Comparison of ENCODE assay signal across 8 mouse cellular contexts in genomic region chr17:37196845-37197724, GRCm38 (mm10). TPM values are rescaled to one million over a fixed set of nuclear protein-coding genes. Genes with fewer than 3 reads are reported as not detected.
A peak's percentile ranks its signal among the peaks of the same experiment; 100 is the strongest.
DNase-seq lines count a peak whose midpoint lies in the region; ATAC-seq and TF ChIP-seq lines count a peak whose summit lies in the region.

No protein-coding gene starts in this region.

- no peak for TF ChIP-seq POLR2A in ES-Bruce4 (IDR thresholded peaks at IDR 0.05; ENCODE audit: insufficient read depth, low read length)
- TF ChIP-seq POLR2A in limb, embryonic 14.5 days (IDR thresholded peaks at IDR 0.05; ENCODE audit: borderline replicate concordance, extremely low read depth, insufficient read depth, insufficient read length) = no peak

- peak overlapping the region; percentile 96 for H3K4me2 ChIP-seq in embryonic facial prominence, embryonic 12.5 days (replicated peaks)
- peak overlapping the region; percentile 98 for H3K4me2 ChIP-seq in limb, embryonic 14.5 days (replicated peaks; ENCODE audit: low read depth, low read length, severe bottlenecking)

- no peaks in the 10 kb centered on the region for H3K27me3 ChIP-seq in ES-Bruce4 (ENCODE audit: control insufficient read depth, insufficient read depth, low read length, poor library complexity, severe bottlenecking)
- peaks cover 37% of the 10 kb centered on the region for H3K27me3 ChIP-seq in embryonic facial prominence, embryonic 12.5 days
- H3K27me3 ChIP-seq in hindbrain, embryonic 10.5 days (ENCODE audit: insufficient read depth, poor library complexity, severe bottlenecking) = peaks cover 46% of the 10 kb centered on the region
- peaks cover 28% of the 10 kb centered on the region for H3K27me3 ChIP-seq in limb, embryonic 14.5 days (ENCODE audit: control insufficient read depth, insufficient read depth, low read length)

- TF ChIP-seq CTCF in ES-Bruce4 (IDR thresholded peaks at IDR 0.05; ENCODE audit: low read depth, low read length) = no peak

- peak overlapping the region; percentile 64 for H3K4me3 ChIP-seq in ES-Bruce4 (ENCODE audit: low read depth, low read length)
- H3K4me3 ChIP-seq in embryonic facial prominence, embryonic 12.5 days = peak overlapping the region; percentile 57
- H3K4me3 ChIP-seq in hindbrain, embryonic 10.5 days = peak overlapping the region; percentile 67
- peak overlapping the region; percentile 52 for H3K4me3 ChIP-seq in limb, embryonic 14.5 days (replicated peaks; ENCODE audit: low read length)

- peaks cover 6% of the 10 kb centered on the region for H3K4me1 ChIP-seq in ES-Bruce4 (ENCODE audit: control insufficient read depth, insufficient read depth, low read length)
- 0 out of 2 replicates have a peak, but pooled peaks cover 7% of the 10 kb centered on the region for H3K4me1 ChIP-seq in embryonic facial prominence, embryonic 12.5 days
- peaks cover 12% of the 10 kb centered on the region for H3K4me1 ChIP-seq in hindbrain, embryonic 10.5 days (replicated peaks)
- no peaks in the 10 kb centered on the region for H3K4me1 ChIP-seq in limb, embryonic 14.5 days (ENCODE audit: control insufficient read depth, insufficient read depth, low read length)

- no peak for ATAC-seq in cerebellum, adult (ENCODE audit: insufficient number of reproducible peaks, low FRiP score, low TSS enrichment)
- ATAC-seq in embryonic facial prominence, embryonic 12.5 days (ENCODE audit: insufficient number of reproducible peaks, insufficient read depth, low FRiP score, low TSS enrichment) = peak; percentile 85
- ATAC-seq in limb, embryonic 14.5 days (ENCODE audit: low FRiP score, low read depth) = peak; percentile 70

- no peaks in the 10 kb centered on the region for H3K36me3 ChIP-seq in ES-Bruce4 (ENCODE audit: control insufficient read depth, insufficient read depth, low read length, poor library complexity, severe bottlenecking)
- no peaks in the 10 kb centered on the region for H3K36me3 ChIP-seq in embryonic facial prominence, embryonic 12.5 days
- no peaks in the 10 kb centered on the region for H3K36me3 ChIP-seq in hindbrain, embryonic 10.5 days
- H3K36me3 ChIP-seq in limb, embryonic 14.5 days (ENCODE audit: control insufficient read depth, insufficient read depth, low read length) = no peaks in the 10 kb centered on the region

- peak; percentile 54; the same call in 1 of the 2 replicates for TF ChIP-seq EP300 in ES-Bruce4 (IDR thresholded peaks at IDR 0.05; ENCODE audit: insufficient read depth, low read depth, low read length)

- peak overlapping the region; percentile 47 for H3K27ac ChIP-seq in ES-Bruce4 (ENCODE audit: insufficient read depth, low read length)
- no peak overlapping the region for H3K27ac ChIP-seq in embryonic facial prominence, embryonic 12.5 days
- peak overlapping the region; percentile 72 for H3K27ac ChIP-seq in hindbrain, embryonic 10.5 days
- no peak overlapping the region for H3K27ac ChIP-seq in limb, embryonic 14.5 days (replicated peaks; ENCODE audit: low read depth, low read length)

- H3K9me3 ChIP-seq in ES-Bruce4 (replicated peaks; ENCODE audit: control insufficient read depth, insufficient read depth, low read length, poor library complexity, severe bottlenecking) = no peaks in the 10 kb centered on the region
- no peaks in the 10 kb centered on the region for H3K9me3 ChIP-seq in embryonic facial prominence, embryonic 12.5 days
- no peaks in the 10 kb centered on the region for H3K9me3 ChIP-seq in hindbrain, embryonic 10.5 days
- H3K9me3 ChIP-seq in limb, embryonic 14.5 days (ENCODE audit: control insufficient read depth, low read length) = no peaks in the 10 kb centered on the region

- H3K9ac ChIP-seq in ES-Bruce4 (ENCODE audit: low read depth, poor library complexity, severe bottlenecking) = peak overlapping the region; percentile 46
- peak overlapping the region; percentile 44; the same call in 1 of the 2 replicates for H3K9ac ChIP-seq in embryonic facial prominence, embryonic 12.5 days
- H3K9ac ChIP-seq in limb, embryonic 14.5 days (ENCODE audit: low read depth, low read length, severe bottlenecking) = peak overlapping the region; percentile 50

- under 1% methylated on average over 76 of the region's 77 CpGs for WGBS in embryonic facial prominence, embryonic 12.5 days
- under 1% methylated on average over 77 of the region's 77 CpGs for WGBS in hindbrain, embryonic 10.5 days
- 1% methylated on average over 75 of the region's 77 CpGs for WGBS in limb, embryonic 14.5 days

- DNase-seq in cerebellum, postnatal 36 days = peak; percentile 4 to 10
- DNase-seq in hindbrain, embryonic 10.5 days (ENCODE audit: low spot score) = peak; percentile 76
- DNase-seq in limb, embryonic 14.5 days (ENCODE audit: low spot score) = peak; percentile 16
- peak; percentile 65 for DNase-seq in retina, embryonic 14.5 days (ENCODE audit: low spot score)
- DNase-seq in spleen, adult 18-20 months = no peak

RNA-seq across cellular contexts. Expression of gene Ubd, which starts 3.4 kb away (rescaled TPM):
- polyA plus RNA-seq in ES-Bruce4 (2011; ENCODE audit: insufficient read depth, insufficient read length, low read depth, missing spikeins) = 56.7 and 70.8 TPM in 2 replicates
- polyA plus RNA-seq in embryonic facial prominence, embryonic 12.5 days (2016; fragmentation: Nextera tagmentation; extraction: Ambion mirVana) = 0.18 TPM in 1 of 2 replicates, not detected in the other
- polyA plus RNA-seq in hindbrain, embryonic 10.5 days (2016; fragmentation: Nextera tagmentation; extraction: Ambion mirVana) = not detected in 2 replicates
- not detected in 2 replicates for polyA plus RNA-seq in limb, embryonic 14.5 days (2012; rRNA removed)
- not detected in 2 replicates for polyA plus RNA-seq in limb, embryonic 14.5 days (2014; fragmentation: Nextera tagmentation; extraction: Ambion mirVana)

RNA-seq across cellular contexts. Expression of gene Olfr94, which starts 3.7 kb away (rescaled TPM):
- polyA plus RNA-seq in ES-Bruce4 (2011; ENCODE audit: insufficient read depth, insufficient read length, low read depth, missing spikeins) = 0.37 TPM in 1 of 2 replicates, not detected in the other
- polyA plus RNA-seq in embryonic facial prominence, embryonic 12.5 days (2016; fragmentation: Nextera tagmentation; extraction: Ambion mirVana) = 0.17 TPM in 1 of 2 replicates, not detected in the other
- not detected in 2 replicates for polyA plus RNA-seq in hindbrain, embryonic 10.5 days (2016; fragmentation: Nextera tagmentation; extraction: Ambion mirVana)
- polyA plus RNA-seq in limb, embryonic 14.5 days (2012; rRNA removed) = not detected in 2 replicates
- not detected in 2 replicates for polyA plus RNA-seq in limb, embryonic 14.5 days (2014; fragmentation: Nextera tagmentation; extraction: Ambion mirVana)

RNA-seq across cellular contexts. Expression of gene Olfr95, which starts 15.8 kb away (rescaled TPM):
- 0.12 TPM in 1 of 2 replicates, not detected in the other for polyA plus RNA-seq in ES-Bruce4 (2011; ENCODE audit: insufficient read depth, insufficient read length, low read depth, missing spikeins)
- polyA plus RNA-seq in embryonic facial prominence, embryonic 12.5 days (2016; fragmentation: Nextera tagmentation; extraction: Ambion mirVana) = not detected in 2 replicates
- polyA plus RNA-seq in hindbrain, embryonic 10.5 days (2016; fragmentation: Nextera tagmentation; extraction: Ambion mirVana) = not detected in 2 replicates
- polyA plus RNA-seq in limb, embryonic 14.5 days (2012; rRNA removed) = not detected in 2 replicates
- not detected in 2 replicates for polyA plus RNA-seq in limb, embryonic 14.5 days (2014; fragmentation: Nextera tagmentation; extraction: Ambion mirVana)

RNA-seq across cellular contexts. Expression of gene Olfr96, which starts 22.9 kb away (rescaled TPM):
- polyA plus RNA-seq in ES-Bruce4 (2011; ENCODE audit: insufficient read depth, insufficient read length, low read depth, missing spikeins) = not detected in 2 replicates
- polyA plus RNA-seq in embryonic facial prominence, embryonic 12.5 days (2016; fragmentation: Nextera tagmentation; extraction: Ambion mirVana) = not detected in 2 replicates
- not detected in 2 replicates for polyA plus RNA-seq in hindbrain, embryonic 10.5 days (2016; fragmentation: Nextera tagmentation; extraction: Ambion mirVana)
- not detected in 2 replicates for polyA plus RNA-seq in limb, embryonic 14.5 days (2012; rRNA removed)
- polyA plus RNA-seq in limb, embryonic 14.5 days (2014; fragmentation: Nextera tagmentation; extraction: Ambion mirVana) = not detected in 2 replicates

RNA-seq across cellular contexts. Expression of gene Olfr93, which starts 35.8 kb away (rescaled TPM):
- 0.57 and 1.1 TPM in 2 replicates for polyA plus RNA-seq in ES-Bruce4 (2011; ENCODE audit: insufficient read depth, insufficient read length, low read depth, missing spikeins)
- not detected in 2 replicates for polyA plus RNA-seq in embryonic facial prominence, embryonic 12.5 days (2016; fragmentation: Nextera tagmentation; extraction: Ambion mirVana)
- not detected in 2 replicates for polyA plus RNA-seq in hindbrain, embryonic 10.5 days (2016; fragmentation: Nextera tagmentation; extraction: Ambion mirVana)
- not detected in 2 replicates for polyA plus RNA-seq in limb, embryonic 14.5 days (2012; rRNA removed)
- not detected in 2 replicates for polyA plus RNA-seq in limb, embryonic 14.5 days (2014; fragmentation: Nextera tagmentation; extraction: Ambion mirVana)

Comparison
In these comparisons a context has a peak if more than half of its experiments do, and no peak if none do; other contexts are left out.
1. DNase-seq: peak in cerebellum, postnatal 36 days (2 of 2), hindbrain, embryonic 10.5 days (single experiment), limb, embryonic 14.5 days (single experiment) and retina, embryonic 14.5 days (single experiment); none in spleen, adult 18-20 months (0 of 2).
2. H3K27ac ChIP-seq: peak in ES-Bruce4 (single experiment) and hindbrain, embryonic 10.5 days (single experiment); none in embryonic facial prominence, embryonic 12.5 days (single experiment) and limb, embryonic 14.5 days (single experiment).
3. RNA of gene Ubd, which starts 3.4 kb away (polyA plus RNA-seq): 56.7 to 70.8 TPM in ES-Bruce4; 0.18 TPM in embryonic facial prominence, embryonic 12.5 days, not detected in hindbrain, embryonic 10.5 days and not detected in limb, embryonic 14.5 days; every median in the first group is over 10 times any median in the second.
4. Peak in every context shown above with its lines, with median percentiles within 50 percentile points of each other: H3K4me3 ChIP-seq and H3K9ac ChIP-seq.